Mouse (Mus musculus) forebrain, embryonic 14.5 days (tissue): ENCODE results near the gene Sgcg. TPM values are rescaled to one million over a fixed set of nuclear protein-coding genes. Genes with fewer than 3 reads are reported as not detected.

ENCODE experiments used
- ATAC-seq: fragments of 200-750 bp; cut with Nextera tagmentation; 2 replicates; pipeline ENCODE4 v1.8.0; 2017; ENCODE audit warnings: mild to moderate bottlenecking, moderate library complexity
- DNase-seq: peaks from one replicate; pipeline ENCODE4 v3.0.0-alpha.2; 2015; ENCODE audit warnings: low spot score
- H3K27ac ChIP-seq: fragments of 300-500 bp; sonication (generic); 2 replicates; pipeline ENCODE4 v1.5.1; 2014; ENCODE audit warnings: low read depth, mild to moderate bottlenecking, control low read depth, low read length, moderate library complexity
- H3K27me3 ChIP-seq: fragments of 300-500 bp; sonication (generic); replicated peaks from 2 replicates; pipeline ENCODE4 v1.6.1; 2014; ENCODE audit warnings: low read length, control low read depth, mixed read lengths; ENCODE audit not compliant: control insufficient read depth, insufficient read depth
- H3K36me3 ChIP-seq: fragments of 300-500 bp; sonication (generic); 2 replicates; pipeline ENCODE4 v1.6.1; 2014; ENCODE audit warnings: low read length, control low read depth; ENCODE audit not compliant: control insufficient read depth, insufficient read depth
- H3K4me1 ChIP-seq: fragments of 300-500 bp; sonication (generic); 2 replicates; pipeline ENCODE4 v1.6.1; 2014; ENCODE audit warnings: antibody characterized with exemption, low read length, control low read depth; ENCODE audit not compliant: control insufficient read depth, insufficient read depth
- H3K4me2 ChIP-seq: fragments of 300-500 bp; sonication (generic); 2 replicates; pipeline ENCODE4 v1.6.1; 2014; ENCODE audit warnings: mild to moderate bottlenecking, control low read depth, low read length
- H3K4me3 ChIP-seq: fragments of 300-500 bp; sonication (generic); 2 replicates; pipeline ENCODE4 v1.5.1; 2014; ENCODE audit warnings: low read depth, low read length, control low read depth
- H3K9ac ChIP-seq: fragments of 300-500 bp; sonication (generic); 2 replicates; pipeline ENCODE4 v1.6.1; 2014; ENCODE audit warnings: mild to moderate bottlenecking, low read length, control low read depth, moderate library complexity
- H3K9me3 ChIP-seq: fragments of 300-500 bp; sonication (generic); replicated peaks from 2 replicates; pipeline ENCODE4 v1.6.1; 2016; ENCODE audit warnings: low read length, control low read depth, mixed read lengths; ENCODE audit not compliant: control insufficient read depth
- WGBS: fragments of 180-500 bp; shearing (Covaris S2); extraction: QIAGEN DNeasy Blood & Tissue Kit; methylation state at CpG from one replicate; pipeline ENCODE4 v1.1.7; 2014; 5-methylcytosine and 5-hydroxymethylcytosine counted together
- polyA plus RNA-seq: library from polyadenylated mRNA; unstranded; fragments of >200 nt; fragmentation: Nextera tagmentation; extraction: Ambion mirVana; gene quantifications from 2 replicates; pipeline ENCODE4 v1.2.1, GENCODE M21; 2014

Gene Sgcg
- polyA plus RNA-seq, 1 experiment from 2014 or later, result 0.06 TPM

- WGBS, result 45% methylated on average over 6 of the region's 6 CpGs
- no peaks in the 10 kb centered on the region for H3K9me3 ChIP-seq
- DNase-seq, result peak; percentile 36
- no peak overlapping the region for H3K9ac ChIP-seq
- no peak overlapping the region for H3K4me3 ChIP-seq
- no peaks in the 10 kb centered on the region for H3K4me1 ChIP-seq
- no peak overlapping the region for H3K4me2 ChIP-seq
- no peak for ATAC-seq
- H3K27ac ChIP-seq, result no peak overlapping the region
- H3K27me3 ChIP-seq, result no peaks in the 10 kb centered on the region
- H3K36me3 ChIP-seq, result no peaks in the 10 kb centered on the region
These were observed 15.7 kb downstream of the Sgcg start for GRCm38 (mm10) chr14:61242611-61243010.

GRCm38 (mm10) chr14:61238751-61239150 is 19.5 kb downstream of the Sgcg start:
- ATAC-seq (no peak), DNase-seq (no peak)
- peaks cover 3% of the 10 kb centered on the region for H3K4me1 ChIP-seq

GRCm38 (mm10) chr14:61237101-61237654 is 21.1 kb downstream of the Sgcg start:
- peaks cover 3% of the 10 kb centered on the region for H3K4me1 ChIP-seq
- no peaks in the 10 kb centered on the region for H3K36me3 ChIP-seq
- no peak overlapping the region for H3K4me3 ChIP-seq
- H3K27me3 ChIP-seq, result no peaks in the 10 kb centered on the region
- no peak overlapping the region for H3K4me2 ChIP-seq
- H3K27ac ChIP-seq, result no peak overlapping the region
- H3K9me3 ChIP-seq, result no peaks in the 10 kb centered on the region
- no peak overlapping the region for H3K9ac ChIP-seq
- 11% methylated on average over 4 of the region's 4 CpGs for WGBS
- ATAC-seq, result peak; percentile 50; the same call in 1 of the 2 replicates
- DNase-seq, result peak; percentile 72

More at GRCm38 (mm10) chr14:61238751-61239150, 19.5 kb downstream of the Sgcg start:
- H3K27me3 ChIP-seq, result no peaks in the 10 kb centered on the region
- H3K9me3 ChIP-seq, result no peaks in the 10 kb centered on the region
- no peak overlapping the region for H3K4me3 ChIP-seq
- WGBS, result 77% methylated on average over 9 of the region's 9 CpGs
- H3K36me3 ChIP-seq, result no peaks in the 10 kb centered on the region
- no peak overlapping the region for H3K9ac ChIP-seq
- H3K4me2 ChIP-seq, result no peak overlapping the region
- H3K27ac ChIP-seq, result no peak overlapping the region

- H3K36me3 ChIP-seq, result no peaks in the 10 kb centered on the region
- H3K27me3 ChIP-seq, result no peaks in the 10 kb centered on the region
- H3K4me3 ChIP-seq, result no peak overlapping the region
- no peak overlapping the region; the same call in 1 of the 2 replicates for H3K27ac ChIP-seq
- no peaks in the 10 kb centered on the region for H3K9me3 ChIP-seq
- H3K4me2 ChIP-seq, result no peak overlapping the region
- peak; percentile 65 for DNase-seq
- H3K9ac ChIP-seq, result no peak overlapping the region
- peak; percentile 61 for ATAC-seq
- 42% methylated on average over 5 of the region's 5 CpGs for WGBS
- H3K4me1 ChIP-seq, result peaks cover 3% of the 10 kb centered on the region
These were observed 22.3 kb downstream of the Sgcg start for GRCm38 (mm10) chr14:61235846-61236474.

- WGBS, result 65% methylated on average over 13 of the region's 13 CpGs
- no peaks in the 10 kb centered on the region for H3K27me3 ChIP-seq
- H3K9ac ChIP-seq, result no peak overlapping the region
- H3K27ac ChIP-seq, result no peak overlapping the region
- no peak for ATAC-seq
- H3K4me3 ChIP-seq, result no peak overlapping the region
- no peak overlapping the region for H3K4me2 ChIP-seq
- no peaks in the 10 kb centered on the region; the same call in none of the 2 replicates for H3K4me1 ChIP-seq
- H3K9me3 ChIP-seq, result no peaks in the 10 kb centered on the region
- peak; percentile 54 for DNase-seq
- no peaks in the 10 kb centered on the region for H3K36me3 ChIP-seq
These were observed 26.2 kb downstream of the Sgcg start for GRCm38 (mm10) chr14:61232016-61232568.

GRCm38 (mm10) chr14:61230179-61230578 is 28.1 kb downstream of the Sgcg start:
- H3K27ac ChIP-seq, result no peak overlapping the region
- WGBS, result 95% methylated on average over 4 of the region's 4 CpGs
- no peaks in the 10 kb centered on the region for H3K27me3 ChIP-seq
- ATAC-seq, result no peak
- H3K4me2 ChIP-seq, result no peak overlapping the region
- H3K4me1 ChIP-seq, result no peaks in the 10 kb centered on the region
- H3K36me3 ChIP-seq, result no peaks in the 10 kb centered on the region
- no peak overlapping the region for H3K4me3 ChIP-seq
- DNase-seq, result no peak
- no peaks in the 10 kb centered on the region for H3K9me3 ChIP-seq
- H3K9ac ChIP-seq, result no peak overlapping the region

GRCm38 (mm10) chr14:61229763-61230162 is 28.5 kb downstream of the Sgcg start:
- WGBS, result 93% methylated on average over 5 of the region's 5 CpGs
- Histone ChIP-seq H3K9ac (no peak overlapping the region), H3K9me3 (no peaks in the 10 kb centered on the region), H3K4me1 (no peaks in the 10 kb centered on the region), H3K27me3 (no peaks in the 10 kb centered on the region), H3K36me3 (no peaks in the 10 kb centered on the region), H3K4me3 (no peak overlapping the region), H3K27ac (no peak overlapping the region), H3K4me2 (no peak overlapping the region)
- DNase-seq (no peak), ATAC-seq (no peak)

GRCm38 (mm10) chr14:61226151-61226550 is 32.1 kb downstream of the Sgcg start:
- H3K27ac ChIP-seq, result no peak overlapping the region
- H3K36me3 ChIP-seq, result no peaks in the 10 kb centered on the region
- WGBS, result 68% methylated on average over 1 of the region's 1 CpGs
- DNase-seq (no peak), ATAC-seq (no peak)
- no peak overlapping the region for H3K4me3 ChIP-seq
- H3K9me3 ChIP-seq, result no peaks in the 10 kb centered on the region
- peaks cover 4% of the 10 kb centered on the region; the same call in 1 of the 2 replicates for H3K4me1 ChIP-seq
- no peaks in the 10 kb centered on the region for H3K27me3 ChIP-seq
- H3K9ac ChIP-seq, result no peak overlapping the region
- H3K4me2 ChIP-seq, result no peak overlapping the region
